8 mouse cellular contexts compared by ENCODE assay signal in genomic region chr1:36072588-36073556, GRCm38 (mm10). TPM values are rescaled to one million over a fixed set of nuclear protein-coding genes. Genes with fewer than 3 reads are reported as not detected.
DNase-seq lines count a peak whose midpoint lies in the region; ATAC-seq lines count a peak whose summit lies in the region.

No protein-coding gene starts in this region.

- H3K4me2 ChIP-seq in heart, embryonic 16.5 days (ENCODE audit: low read depth, low read length) = peak overlapping the region; percentile 29; the same call in 1 of the 2 replicates
- H3K4me2 ChIP-seq in hindbrain, embryonic 16.5 days (ENCODE audit: low read length) = peak overlapping the region; percentile 84
- H3K4me2 ChIP-seq in midbrain, embryonic 15.5 days = peak overlapping the region; percentile 90

- peaks cover 52% of the 10 kb centered on the region for H3K4me1 ChIP-seq in heart, embryonic 16.5 days (ENCODE audit: control insufficient read depth, insufficient read depth, low read length)
- H3K4me1 ChIP-seq in hindbrain, embryonic 16.5 days (ENCODE audit: control insufficient read depth, insufficient read depth, low read depth, low read length) = peaks cover 75% of the 10 kb centered on the region
- peaks cover 82% of the 10 kb centered on the region for H3K4me1 ChIP-seq in midbrain, embryonic 15.5 days

- H3K9me3 ChIP-seq in heart, embryonic 16.5 days (replicated peaks; ENCODE audit: control insufficient read depth, low read length) = no peaks in the 10 kb centered on the region
- no peaks in the 10 kb centered on the region for H3K9me3 ChIP-seq in hindbrain, embryonic 16.5 days (ENCODE audit: control insufficient read depth, low read length)
- H3K9me3 ChIP-seq in midbrain, embryonic 15.5 days = no peaks in the 10 kb centered on the region

- no peak overlapping the region for H3K4me3 ChIP-seq in heart, embryonic 16.5 days (ENCODE audit: low read length)
- H3K4me3 ChIP-seq in hindbrain, embryonic 16.5 days (ENCODE audit: low read length) = peak overlapping the region; percentile 8
- peak overlapping the region; percentile 91 for H3K4me3 ChIP-seq in midbrain, embryonic 15.5 days

- H3K36me3 ChIP-seq in heart, embryonic 16.5 days (ENCODE audit: control insufficient read depth, insufficient read depth) = no peaks in the 10 kb centered on the region
- no peaks in the 10 kb centered on the region for H3K36me3 ChIP-seq in hindbrain, embryonic 16.5 days (ENCODE audit: control insufficient read depth, insufficient read depth, low read length)
- no peaks in the 10 kb centered on the region for H3K36me3 ChIP-seq in midbrain, embryonic 15.5 days (replicated peaks)

- H3K9ac ChIP-seq in heart, embryonic 16.5 days (ENCODE audit: low read length) = no peak overlapping the region
- H3K9ac ChIP-seq in hindbrain, embryonic 16.5 days (ENCODE audit: low read depth, low read length) = peak overlapping the region; percentile 35; the same call in 1 of the 2 replicates
- H3K9ac ChIP-seq in midbrain, embryonic 15.5 days = 0 out of 2 replicates have a peak overlapping the region, but pooled peaks have one; percentile 9

- 55% methylated on average over 11 of the region's 11 CpGs for WGBS in heart, embryonic 16.5 days
- 61% methylated on average over 11 of the region's 11 CpGs for WGBS in hindbrain, embryonic 16.5 days
- WGBS in midbrain, embryonic 15.5 days = 59% methylated on average over 11 of the region's 11 CpGs

- peak overlapping the region; percentile 37; the same call in 1 of the 2 replicates for H3K27ac ChIP-seq in heart, embryonic 16.5 days (ENCODE audit: low read length)
- no peak overlapping the region for H3K27ac ChIP-seq in hindbrain, embryonic 16.5 days (ENCODE audit: low read depth, low read length)
- no peak overlapping the region for H3K27ac ChIP-seq in midbrain, embryonic 15.5 days

- DNase-seq in heart, postnatal 4 days = no peak
- DNase-seq in adrenal gland, adult 8-10 months = peak; percentile 85
- DNase-seq in right cerebral cortex, adult 18-20 months = no peak
- no peak for DNase-seq in ovary, postnatal 36 days (ENCODE audit: low spot score)

- ATAC-seq in heart, embryonic 16.5 days (replicated peaks; ENCODE audit: extremely low read depth, insufficient read depth, low FRiP score) = no peak
- no peak for ATAC-seq in hindbrain, embryonic 16.5 days
- no peak for ATAC-seq in midbrain, embryonic 15.5 days (replicated peaks)
- ATAC-seq in inflammation-experienced regulatory T-cells, adult 6 months = no peak

- H3K27me3 ChIP-seq in heart, embryonic 16.5 days (ENCODE audit: control insufficient read depth, insufficient read depth, low read length) = no peaks in the 10 kb centered on the region
- no peaks in the 10 kb centered on the region for H3K27me3 ChIP-seq in hindbrain, embryonic 16.5 days (replicated peaks; ENCODE audit: control insufficient read depth, insufficient read depth, low read length)
- no peaks in the 10 kb centered on the region for H3K27me3 ChIP-seq in midbrain, embryonic 15.5 days (replicated peaks)

RNA-seq across cellular contexts. Expression of gene Hs6st1, which starts 4.7 kb away (rescaled TPM):
- polyA plus RNA-seq in heart, embryonic 16.5 days (2015; fragmentation: Nextera tagmentation; extraction: Ambion mirVana) = 3.2 and 3.8 TPM in 2 replicates
- total RNA-seq in heart, postnatal 4 days (2021) = 10 to 100 TPM; 30.0 to 33.3 TPM
- total RNA-seq in adrenal gland, adult 8-10 months (2022) = 100 to 1,000 TPM in 2 of 4 experiments, 10 to 100 TPM in 2; 70.2 to 122 (median 96.6) TPM
- 9.5 and 11.7 TPM in 2 replicates for polyA plus RNA-seq in hindbrain, embryonic 16.5 days (2015; fragmentation: Nextera tagmentation; extraction: Ambion mirVana)
- 26.1 and 29.6 TPM in 2 replicates for polyA plus RNA-seq in midbrain, embryonic 15.5 days (2015; fragmentation: Nextera tagmentation; extraction: Ambion mirVana)
- 1 to 10 TPM; 2.2 to 5.1 (median 4.9) TPM for polyA plus RNA-seq in inflammation-experienced regulatory T-cells, adult 6 months (2017; shearing (Covaris generic))

Comparison
In these comparisons a context has a peak if more than half of its experiments do, and no peak if none do; other contexts are left out.
1. H3K4me2 ChIP-seq: peak in every context shown above with its lines; median percentile 90 in midbrain, embryonic 15.5 days; 84 in hindbrain, embryonic 16.5 days; 29 in heart, embryonic 16.5 days.